24 mouse cellular contexts compared by ENCODE assay signal in genomic region chr15:27718668-27719067, GRCm38 (mm10). TPM values are rescaled to one million over a fixed set of nuclear protein-coding genes. Genes with fewer than 3 reads are reported as not detected.
DNase-seq lines count a peak whose midpoint lies in the region; ATAC-seq lines count a peak whose summit lies in the region.
"Had no signal": no experiment of that assay in that cellular context is flagged by ENCODE, and none has a peak within 500 bp of the region (broad histone marks: within the 10 kb centered on the region; RNA-seq: fewer than 3 reads in every experiment).

No protein-coding gene starts in this region.

- H3K27ac ChIP-seq in midbrain, embryonic 10.5 days (replicated peaks): peak overlapping the region; percentile 42; the same call in 1 of the 2 replicates
- no peak overlapping the region for H3K27ac ChIP-seq in midbrain, embryonic 15.5 days
- no peak overlapping the region for H3K27ac ChIP-seq in intestine, embryonic 15.5 days
- no peak overlapping the region for H3K27ac ChIP-seq in liver, embryonic 11.5 days (ENCODE audit: low read depth, low read length)
- H3K27ac ChIP-seq: embryonic facial prominence, embryonic 13.5 days; forebrain, embryonic 10.5 days; forebrain, embryonic 13.5 days; gastrocnemius, adult 2 months; heart, embryonic 13.5 days; hindbrain, embryonic 12.5 days; hindbrain, embryonic 15.5 days had no signal

- no peak overlapping the region for H3K4me3 ChIP-seq in midbrain, embryonic 10.5 days
- H3K4me3 ChIP-seq in midbrain, embryonic 15.5 days: no peak overlapping the region
- H3K4me3 ChIP-seq in intestine, embryonic 15.5 days (replicated peaks): no peak overlapping the region
- H3K4me3 ChIP-seq in liver, embryonic 11.5 days (ENCODE audit: low read depth, low read length): no peak overlapping the region
- H3K4me3 ChIP-seq: embryonic facial prominence, embryonic 13.5 days; forebrain, embryonic 10.5 days; forebrain, embryonic 13.5 days; gastrocnemius, adult 2 months; heart, embryonic 13.5 days; hindbrain, embryonic 12.5 days; hindbrain, embryonic 15.5 days had no signal

- ATAC-seq in midbrain, embryonic 15.5 days (replicated peaks): no peak
- peak; percentile 85 for ATAC-seq in intestine, embryonic 15.5 days
- ATAC-seq in megakaryocyte progenitor cell, adult 5-6 weeks (replicated peaks; ENCODE audit: poor library complexity): peak; percentile 42
- ATAC-seq in liver, embryonic 11.5 days (replicated peaks; ENCODE audit: low FRiP score): no peak
- ATAC-seq: activated CD4-positive, CD25-positive, alpha-beta regulatory T cell, adult 4 months; CD4-positive, CD25-positive, alpha-beta regulatory T cell, adult 4 months; forebrain, embryonic 13.5 days; forebrain, embryonic 16.5 days had no signal

- DNase-seq in midbrain, embryonic 10.5 days (ENCODE audit: low spot score): no peak
- no peak for DNase-seq in Muller cell, postnatal 12 days (ENCODE audit: inconsistent ontology term)
- DNase-seq in liver, embryonic 11.5 days (ENCODE audit: low spot score): no peak
- DNase-seq: adrenal gland, adult 8-10 months; adrenal gland, postnatal 25 days; cerebellum, adult 11-12 months; cerebellum, adult 8-10 months; cerebellum, postnatal 10 days; gastrocnemius, adult 2 months; gastrocnemius, postnatal 14 days; heart, adult 18-20 months; heart, postnatal 14 days had no signal

- H3K36me3 ChIP-seq in midbrain, embryonic 10.5 days: no peaks in the 10 kb centered on the region
- H3K36me3 ChIP-seq in midbrain, embryonic 15.5 days (replicated peaks): no peaks in the 10 kb centered on the region
- no peaks in the 10 kb centered on the region for H3K36me3 ChIP-seq in intestine, embryonic 15.5 days
- no peaks in the 10 kb centered on the region for H3K36me3 ChIP-seq in liver, embryonic 11.5 days (ENCODE audit: control insufficient read depth, insufficient read depth, low read length)
- H3K36me3 ChIP-seq: embryonic facial prominence, embryonic 13.5 days; forebrain, embryonic 10.5 days; heart, embryonic 13.5 days; hindbrain, embryonic 12.5 days; hindbrain, embryonic 15.5 days had no signal

- no peak overlapping the region for H3K4me2 ChIP-seq in midbrain, embryonic 15.5 days
- H3K4me2 ChIP-seq in intestine, embryonic 15.5 days (replicated peaks): peak overlapping the region; percentile 15; the same call in 1 of the 2 replicates
- H3K4me2 ChIP-seq in liver, embryonic 11.5 days: no peak overlapping the region
- H3K4me2 ChIP-seq: embryonic facial prominence, embryonic 13.5 days; forebrain, embryonic 13.5 days; heart, embryonic 13.5 days; hindbrain, embryonic 12.5 days; hindbrain, embryonic 15.5 days had no signal

- H3K9me3 ChIP-seq in midbrain, embryonic 10.5 days (replicated peaks): no peaks in the 10 kb centered on the region
- H3K9me3 ChIP-seq in midbrain, embryonic 15.5 days: peaks cover 3% of the 10 kb centered on the region; the same call in 1 of the 2 replicates
- no peaks in the 10 kb centered on the region for H3K9me3 ChIP-seq in intestine, embryonic 15.5 days
- H3K9me3 ChIP-seq in liver, embryonic 11.5 days (ENCODE audit: control insufficient read depth, low read length): no peaks in the 10 kb centered on the region
- H3K9me3 ChIP-seq: embryonic facial prominence, embryonic 13.5 days; forebrain, embryonic 10.5 days; heart, embryonic 13.5 days; hindbrain, embryonic 12.5 days; hindbrain, embryonic 15.5 days had no signal

- H3K4me1 ChIP-seq in midbrain, embryonic 10.5 days: peaks cover 12% of the 10 kb centered on the region
- H3K4me1 ChIP-seq in midbrain, embryonic 15.5 days: no peaks in the 10 kb centered on the region
- no peaks in the 10 kb centered on the region for H3K4me1 ChIP-seq in intestine, embryonic 15.5 days (replicated peaks)
- 0 out of 2 replicates have a peak, but pooled peaks cover under 1% of the 10 kb centered on the region for H3K4me1 ChIP-seq in liver, embryonic 11.5 days (replicated peaks; ENCODE audit: control insufficient read depth, insufficient read depth, low read length)
- H3K4me1 ChIP-seq: embryonic facial prominence, embryonic 13.5 days; forebrain, embryonic 10.5 days; forebrain, embryonic 13.5 days; hindbrain, embryonic 15.5 days had no signal

- H3K27me3 ChIP-seq in midbrain, embryonic 10.5 days (ENCODE audit: low read depth, poor library complexity, severe bottlenecking): no peaks in the 10 kb centered on the region
- H3K27me3 ChIP-seq in midbrain, embryonic 15.5 days (replicated peaks): no peaks in the 10 kb centered on the region
- H3K27me3 ChIP-seq in intestine, embryonic 15.5 days (replicated peaks): no peaks in the 10 kb centered on the region
- no peaks in the 10 kb centered on the region for H3K27me3 ChIP-seq in liver, embryonic 11.5 days (replicated peaks; ENCODE audit: control insufficient read depth, insufficient read depth, low read length)
- H3K27me3 ChIP-seq: embryonic facial prominence, embryonic 13.5 days; forebrain, embryonic 13.5 days; hindbrain, embryonic 12.5 days; hindbrain, embryonic 15.5 days had no signal

- WGBS in midbrain, embryonic 10.5 days: 86% methylated on average over 7 of the region's 7 CpGs
- 82% methylated on average over 7 of the region's 7 CpGs for WGBS in midbrain, embryonic 15.5 days
- 73% methylated on average over 7 of the region's 7 CpGs for WGBS in intestine, embryonic 15.5 days
- WGBS in liver, embryonic 11.5 days: 65% methylated on average over 7 of the region's 7 CpGs

- no peak overlapping the region for H3K9ac ChIP-seq in midbrain, embryonic 15.5 days
- no peak overlapping the region for H3K9ac ChIP-seq in intestine, embryonic 15.5 days
- H3K9ac ChIP-seq in liver, embryonic 11.5 days (ENCODE audit: low read depth, low read length): no peak overlapping the region
- H3K9ac ChIP-seq: embryonic facial prominence, embryonic 13.5 days; forebrain, embryonic 13.5 days; heart, embryonic 13.5 days; hindbrain, embryonic 12.5 days; hindbrain, embryonic 15.5 days had no signal

RNA-seq across cellular contexts. Expression of gene Otulinl, which starts 37.3 kb away (rescaled TPM):
- polyA plus RNA-seq in midbrain, embryonic 10.5 days (2016; fragmentation: Nextera tagmentation; extraction: Ambion mirVana): 5.9 and 6.1 TPM in 2 replicates
- polyA plus RNA-seq in midbrain, embryonic 15.5 days (2015; fragmentation: Nextera tagmentation; extraction: Ambion mirVana): 9.7 and 13.3 TPM in 2 replicates
- polyA plus RNA-seq in intestine, embryonic 15.5 days (2015; fragmentation: Nextera tagmentation; extraction: Ambion mirVana): 10.9 and 11.4 TPM in 2 replicates
- total RNA-seq in megakaryocyte progenitor cell, adult 5-6 weeks (2015): 69.7 and 87.3 TPM in 2 replicates
- 30.3 and 37.4 TPM in 2 replicates for total RNA-seq in megakaryocyte progenitor cell, adult 5-6 weeks (2017)
- polyA plus RNA-seq in liver, embryonic 11.5 days (2014; fragmentation: Nextera tagmentation; extraction: Ambion mirVana): 13.4 and 14.7 TPM in 2 replicates

Comparison
In these comparisons a context has a peak if more than half of its experiments do, and no peak if none do; other contexts are left out.
1. ATAC-seq: peak in intestine, embryonic 15.5 days (single experiment) and megakaryocyte progenitor cell, adult 5-6 weeks (single experiment); none in midbrain, embryonic 15.5 days (single experiment) and liver, embryonic 11.5 days (single experiment).